Mouse (Mus musculus) cerebellum, adult 18-20 months (tissue): ENCODE measurements around the gene Sema6c.
A peak's percentile ranks its signal among the peaks of the same experiment; 100 is the strongest.
"Not testable (repeated sequence)": the region's sequence is repeated elsewhere in the genome, so short reads cannot be mapped to it uniquely, and the experiment has no call there.

ENCODE experiments used
- DNase-seq, 2 experiments: peaks; one replicate each; pipeline ENCODE4 v3.0.0; 2021

The Sema6c gene

DNA sequence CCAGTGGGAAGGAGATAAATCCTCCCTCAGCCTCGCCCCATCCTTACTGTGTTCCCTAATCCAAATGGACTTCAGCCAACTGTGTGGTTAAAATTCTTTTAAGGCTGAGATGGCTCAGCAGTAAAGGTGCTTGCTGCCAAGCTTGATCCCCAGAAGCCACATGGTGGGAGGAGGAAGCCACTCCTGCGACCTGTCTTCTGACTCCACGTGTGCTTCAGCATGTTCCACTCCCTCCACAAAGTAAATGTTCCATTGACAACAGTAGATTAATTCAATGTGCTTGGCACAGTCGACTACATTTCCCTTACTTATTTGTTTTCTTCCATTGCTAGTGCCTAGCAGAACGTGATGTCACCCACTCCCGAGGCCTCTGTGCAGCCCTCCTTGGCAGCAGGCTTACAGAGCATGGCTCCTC lies 34.5 kb downstream of the Sema6c start:
- peak; percentile 24 to 59 for DNase-seq

GRCm38 (mm10) chr3:95195772-95196171 lies 35.5 kb downstream of the Sema6c start:
- no peak for DNase-seq

GRCm38 (mm10) chr3:95199101-95199500 lies 38.8 kb downstream of the Sema6c start:
- no peak for DNase-seq

- DNase-seq: no peak
Observed at GRCm38 (mm10) chr3:95200132-95200531, 39.9 kb downstream of the Sema6c start.

- DNase-seq: no peak
Observed at GRCm38 (mm10) chr3:95200562-95200961, 40.3 kb downstream of the Sema6c start.

- DNase-seq: no peak
Observed at GRCm38 (mm10) chr3:95203880-95204279, 43.6 kb downstream of the Sema6c start.

DNA sequence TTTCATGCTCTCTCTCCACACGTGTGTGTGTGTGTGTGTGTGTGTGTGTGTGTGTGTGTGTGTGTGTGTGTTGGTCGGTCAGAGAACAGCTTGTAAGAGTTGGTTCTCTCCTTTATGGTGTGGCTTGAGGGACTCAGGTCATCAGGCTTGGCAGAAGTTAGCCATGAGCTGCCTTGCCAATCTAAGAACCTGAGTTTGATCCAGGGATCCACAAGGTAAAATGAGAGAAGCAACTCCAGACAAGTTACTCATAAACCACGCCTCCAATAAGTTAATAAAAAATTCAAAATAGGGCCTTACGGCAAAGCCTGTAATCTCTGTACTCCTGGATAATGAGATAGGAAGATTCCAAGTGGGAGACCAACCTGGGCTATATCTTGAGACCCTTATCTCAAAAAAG lies 48.0 kb downstream of the Sema6c start:
- DNase-seq: no peak

- no peak for DNase-seq
Observed at GRCm38 (mm10) chr3:95210585-95210984, 50.3 kb downstream of the Sema6c start.

- not testable (repeated sequence) for DNase-seq
Observed at GRCm38 (mm10) chr3:95212889-95213608, 52.8 kb downstream of the Sema6c start.

DNA sequence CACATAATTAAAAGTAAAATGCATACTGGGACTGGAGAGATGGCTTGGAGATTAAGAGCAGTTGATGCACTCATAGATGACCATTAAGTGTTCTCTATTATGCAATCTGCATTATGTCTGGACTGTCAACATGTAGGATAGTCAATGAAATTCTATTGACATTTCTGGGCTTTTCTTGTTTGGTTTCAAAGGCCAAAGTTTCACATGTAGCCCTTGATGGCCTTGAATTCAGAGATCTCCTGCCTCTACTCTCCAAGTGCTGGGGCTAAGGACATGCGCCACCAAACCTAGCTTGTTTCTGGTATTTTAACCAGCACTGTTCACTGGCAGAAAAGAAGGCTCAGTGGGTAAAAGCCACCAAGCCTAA lies 53.3 kb downstream of the Sema6c start:
- no peak for DNase-seq

- DNase-seq: no peak
Observed at GRCm38 (mm10) chr3:95216655-95217254, 56.5 kb downstream of the Sema6c start.

GRCm38 (mm10) chr3:95217255-95218134 lies 57.2 kb downstream of the Sema6c start, which contains the start of gene Gabpb2:
Gene Gabpb2, minus strand, starts transcription at chr3:95217916.
- peak; percentile 93 to 96 for DNase-seq

DNA sequence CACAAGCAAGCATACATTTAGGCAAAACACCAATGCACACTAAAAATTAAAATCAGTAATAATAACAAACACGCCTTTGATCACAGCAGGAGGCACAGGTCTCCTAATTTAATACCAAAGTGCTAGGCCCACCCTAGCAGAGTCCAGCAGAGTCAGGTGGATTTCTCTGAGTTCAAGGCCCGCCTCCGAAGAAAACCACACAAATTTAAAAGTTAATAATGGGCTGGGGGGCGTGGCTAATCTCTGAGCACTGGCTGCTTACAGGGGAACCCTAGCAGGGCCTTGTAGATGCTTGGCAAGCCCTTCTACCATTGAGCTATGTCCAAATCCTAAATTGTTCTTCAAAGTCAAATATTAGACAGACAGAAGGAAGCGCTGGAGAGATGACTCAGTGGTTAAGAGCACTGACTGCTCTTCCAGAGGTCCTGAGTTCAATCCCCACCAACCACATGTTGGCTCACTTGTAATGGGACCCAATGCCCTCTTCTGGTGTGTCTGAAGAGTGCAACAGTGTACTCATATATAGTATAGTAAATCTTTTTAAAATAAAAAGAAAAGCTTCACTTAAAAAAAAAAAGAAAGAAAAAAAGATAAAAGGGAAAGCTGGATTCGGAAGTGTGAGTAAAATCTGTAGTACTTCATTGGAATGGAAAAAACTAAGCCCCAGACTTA lies 58.3 kb downstream of the Sema6c start:
- no peak for DNase-seq

DNA sequence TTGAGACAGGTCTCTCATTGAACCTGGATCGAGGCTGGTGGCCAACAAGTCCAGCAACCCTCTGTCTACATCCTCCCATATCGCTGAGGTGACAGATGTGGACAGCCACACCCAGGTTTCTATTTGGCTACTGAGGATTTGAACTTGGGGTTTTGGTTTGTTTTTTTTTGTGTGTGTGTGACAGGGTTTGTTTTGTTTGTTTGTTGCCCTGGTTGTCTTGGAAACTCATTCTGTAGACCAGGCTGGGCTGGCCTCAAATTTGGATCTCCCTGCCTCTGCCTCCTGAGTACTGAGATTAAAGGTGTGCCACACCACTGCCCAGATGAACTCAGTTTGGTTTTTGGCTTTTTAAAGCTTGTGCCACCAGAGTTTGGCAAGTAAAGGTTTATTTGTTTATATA lies 62.8 kb downstream of the Sema6c start:
- DNase-seq: no peak
